ENCODE assay signal across 21 mouse cellular contexts in the genomic region with DNA sequence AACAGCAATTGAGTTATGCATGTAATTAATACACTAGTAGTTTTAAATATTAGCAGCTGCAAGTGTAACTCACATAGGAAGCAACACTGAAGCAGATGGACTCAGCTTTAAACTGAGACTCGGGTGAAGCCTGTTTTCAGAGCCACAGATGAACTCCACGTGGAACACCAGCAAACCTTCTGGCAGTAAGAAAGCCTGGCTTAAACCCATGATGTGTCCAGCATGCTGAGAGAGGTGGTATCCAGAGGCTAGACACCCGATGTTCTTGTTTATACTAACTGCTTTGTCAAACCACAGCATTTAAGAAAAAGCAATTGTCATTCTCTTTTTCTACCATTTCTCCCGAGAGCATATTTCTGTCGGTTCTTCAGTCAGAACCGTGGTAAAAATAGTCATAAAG.
DNase-seq lines count a peak whose midpoint lies in the region; ATAC-seq and TF ChIP-seq lines count a peak whose summit lies in the region.
"Had no signal": no experiment of that assay in that cellular context is flagged by ENCODE, and none has a peak within 500 bp of the region (broad histone marks: within the 10 kb centered on the region; RNA-seq: fewer than 3 reads in every experiment).

No protein-coding gene starts in this region.

- TF ChIP-seq CTCF in brain, embryonic 14.5 days (IDR thresholded peaks at IDR 0.05; ENCODE audit: borderline replicate concordance, extremely low read depth, insufficient read depth, insufficient read length) = no peak

- ATAC-seq in frontal cortex, adult (ENCODE audit: low TSS enrichment) = 0 out of 2 replicates have a peak, but pooled peaks have one; percentile 25
- ATAC-seq in forebrain, embryonic 14.5 days = no peak
- ATAC-seq: forebrain, embryonic 13.5 days had no signal

- H3K27me3 ChIP-seq in limb, embryonic 10.5 days (ENCODE audit: low read depth, poor library complexity, severe bottlenecking) = no peaks in the 10 kb centered on the region
- no peaks in the 10 kb centered on the region for H3K27me3 ChIP-seq in forebrain, embryonic 14.5 days (replicated peaks; ENCODE audit: control insufficient read depth, insufficient read depth, low read length)
- H3K27me3 ChIP-seq: CH12.LX; forebrain, embryonic 13.5 days; heart, embryonic 15.5 days; limb, embryonic 12.5 days; liver, embryonic 15.5 days; megakaryocyte, embryonic 14.5 days had no signal

- 74% methylated on average over 6 of the region's 6 CpGs for WGBS in limb, embryonic 10.5 days
- WGBS in forebrain, embryonic 14.5 days = 26% methylated on average over 6 of the region's 6 CpGs

- H3K4me1 ChIP-seq in limb, embryonic 10.5 days = peaks cover 49% of the 10 kb centered on the region
- peaks cover 6% of the 10 kb centered on the region; the same call in 1 of the 2 replicates for H3K4me1 ChIP-seq in forebrain, embryonic 14.5 days (ENCODE audit: control insufficient read depth, insufficient read depth, low read length)

- no peaks in the 10 kb centered on the region for H3K36me3 ChIP-seq in limb, embryonic 10.5 days
- H3K36me3 ChIP-seq in forebrain, embryonic 14.5 days (ENCODE audit: control insufficient read depth, insufficient read depth, low read length) = no peaks in the 10 kb centered on the region
- H3K36me3 ChIP-seq: heart, embryonic 15.5 days; limb, embryonic 12.5 days; liver, embryonic 15.5 days had no signal

- no peak overlapping the region for H3K9ac ChIP-seq in forebrain, embryonic 14.5 days (ENCODE audit: low read length)
- H3K9ac ChIP-seq: forebrain, embryonic 13.5 days; heart, embryonic 15.5 days; limb, embryonic 12.5 days; liver, embryonic 15.5 days had no signal

- H3K9me3 ChIP-seq in limb, embryonic 10.5 days (replicated peaks) = no peaks in the 10 kb centered on the region
- H3K9me3 ChIP-seq in forebrain, embryonic 14.5 days (replicated peaks; ENCODE audit: control insufficient read depth, low read length) = no peaks in the 10 kb centered on the region
- H3K9me3 ChIP-seq: forebrain, embryonic 13.5 days; heart, embryonic 15.5 days; limb, embryonic 12.5 days; liver, embryonic 15.5 days; megakaryocyte, embryonic 14.5 days had no signal

- no peak for DNase-seq in frontal cortex, postnatal 36 days (ENCODE audit: low spot score in 2 of 2)
- peak; percentile 10 for DNase-seq in lung, postnatal 25 days (ENCODE audit: low spot score)
- DNase-seq in lung, postnatal 10 days = no peak
- DNase-seq in brain, embryonic 14.5 days (ENCODE audit: low read depth) = peak; percentile 12
- no peak for DNase-seq in limb, embryonic 10.5 days (ENCODE audit: low spot score)
- DNase-seq in forebrain, embryonic 14.5 days (ENCODE audit: low spot score) = no peak
- DNase-seq in heart, adult 11 months = no peak
- DNase-seq: adrenal gland, adult 8-10 months; cerebellum, adult 11-12 months; gastrocnemius, adult 2 months; heart, adult 2 months; right cerebral cortex, postnatal 4 days; thymus, postnatal 4 days had no signal

- no peak overlapping the region for H3K4me3 ChIP-seq in limb, embryonic 10.5 days
- H3K4me3 ChIP-seq in forebrain, embryonic 14.5 days (ENCODE audit: low read depth, low read length) = no peak overlapping the region
- H3K4me3 ChIP-seq: forebrain, embryonic 13.5 days; gastrocnemius, adult 2 months; heart, adult 2 months; heart, embryonic 15.5 days; limb, embryonic 12.5 days; liver, embryonic 15.5 days; megakaryocyte, embryonic 14.5 days; myocyte had no signal

- no peak for TF ChIP-seq POLR2A in brain, embryonic 14.5 days (IDR thresholded peaks at IDR 0.05; ENCODE audit: borderline replicate concordance, extremely low read depth, insufficient read depth, insufficient read length, poor library complexity, severe bottlenecking)

- H3K4me2 ChIP-seq in forebrain, embryonic 14.5 days (ENCODE audit: low read length) = no peak overlapping the region
- H3K4me2 ChIP-seq: forebrain, embryonic 13.5 days; heart, embryonic 15.5 days; limb, embryonic 12.5 days; liver, embryonic 15.5 days had no signal

- H3K27ac ChIP-seq in limb, embryonic 10.5 days = peak overlapping the region; percentile 70
- H3K27ac ChIP-seq in forebrain, embryonic 14.5 days (ENCODE audit: low read depth, low read length) = no peak overlapping the region
- H3K27ac ChIP-seq: forebrain, embryonic 13.5 days; gastrocnemius, adult 2 months; heart, adult 2 months; heart, embryonic 15.5 days; limb, embryonic 12.5 days; liver, embryonic 15.5 days had no signal

Comparison
In these comparisons a context has a peak if more than half of its experiments do, and no peak if none do; other contexts are left out.
1. DNase-seq: peak in lung, postnatal 25 days (single experiment) and brain, embryonic 14.5 days (single experiment); none in frontal cortex, postnatal 36 days (0 of 2), lung, postnatal 10 days (single experiment), limb, embryonic 10.5 days (single experiment), forebrain, embryonic 14.5 days (single experiment) and heart, adult 11 months (single experiment).